Mouse (Mus musculus): ENCODE measurements around the gene Gkap1.

DNA sequence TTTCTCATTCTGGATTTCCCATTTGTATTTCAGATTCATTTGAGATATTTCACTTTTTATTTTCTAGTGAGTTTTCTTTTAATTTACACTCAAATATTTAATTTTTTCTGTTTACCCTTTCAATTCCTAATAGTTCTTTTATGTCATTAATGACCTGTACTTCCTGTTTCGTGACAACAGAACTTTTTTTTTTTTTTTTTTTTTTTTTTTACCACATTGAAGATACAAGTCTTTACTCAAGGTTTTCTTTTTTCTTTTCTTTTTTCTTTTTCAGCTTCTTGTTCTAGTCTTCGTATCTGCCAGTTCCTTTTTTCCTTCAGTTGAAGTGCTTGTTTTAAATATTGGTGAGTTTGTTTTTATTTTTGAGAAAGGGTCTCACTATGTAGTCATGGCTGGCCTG is 29.7 kb upstream of the Gkap1 start:
- TF ChIP-seq CTCF (conservative IDR thresholded peaks at IDR 0.05; ENCODE audit: low read length) (no peak), NANOG (IDR thresholded peaks at IDR 0.05; ENCODE audit: borderline replicate concordance, low read length) (no peak)

Measured in E14TG2a.4 (cell line).